Mouse (Mus musculus) bone marrow, adult 2 months (tissue): ENCODE data around the gene Rbm25. TPM values are rescaled to one million over a fixed set of nuclear protein-coding genes. Genes with fewer than 3 reads are reported as not detected.
A peak's percentile ranks its signal among the peaks of the same experiment; 100 is the strongest.

Experiments
- H3K27ac ChIP-seq: fragments of 200-500 bp; 2 replicates; pipeline ENCODE4 v1.5.1; 2012; ENCODE audit warnings: low read depth, mild to moderate bottlenecking, control low read depth, inconsistent platforms, low read length; ENCODE audit not compliant: control insufficient read depth, poor library complexity, insufficient read depth
- H3K4me1 ChIP-seq: fragments of 200-500 bp; 2 replicates; pipeline ENCODE4 v1.6.1; 2011; ENCODE audit warnings: low read length; ENCODE audit not compliant: control insufficient read depth, insufficient read depth
- H3K4me3 ChIP-seq: fragments of 200-500 bp; replicated peaks from 2 replicates; pipeline ENCODE3; 2011; ENCODE audit warnings: mild to moderate bottlenecking, low read depth, low read length, control low read depth; ENCODE audit not compliant: control insufficient read depth
- CTCF ChIP-seq: fragments of 200-500 bp; IDR thresholded peaks from 2 replicates; pipeline ENCODE4 v1.5.1; 2011; ENCODE audit warnings: low read length, control low read depth; ENCODE audit not compliant: control insufficient read depth, insufficient read depth
- POLR2A ChIP-seq: fragments of 200-500 bp; IDR thresholded peaks from 2 replicates; pipeline ENCODE4 v1.6.1; 2011; ENCODE audit warnings: low read depth, mild to moderate bottlenecking, control low read depth, low read length, borderline replicate concordance; ENCODE audit not compliant: control insufficient read depth
- WGBS: fragments of 180-500 bp; shearing (Covaris S2); methylation state at CpG from one replicate; pipeline ENCODE4 v1.1.7; 2018; 5-methylcytosine and 5-hydroxymethylcytosine counted together
- polyA plus RNA-seq: library from polyadenylated mRNA; stranded (reverse); fragments of >200 nt; gene quantifications from 2 replicates; pipeline ENCODE4 v1.2.4, GENCODE M21; 2011; ENCODE audit warnings: low replicate concordance; ENCODE audit not compliant: missing spikeins, insufficient read depth, insufficient read length

Rbm25 gene
- polyA plus RNA-seq, 1 experiment = 182 TPM

DNA sequence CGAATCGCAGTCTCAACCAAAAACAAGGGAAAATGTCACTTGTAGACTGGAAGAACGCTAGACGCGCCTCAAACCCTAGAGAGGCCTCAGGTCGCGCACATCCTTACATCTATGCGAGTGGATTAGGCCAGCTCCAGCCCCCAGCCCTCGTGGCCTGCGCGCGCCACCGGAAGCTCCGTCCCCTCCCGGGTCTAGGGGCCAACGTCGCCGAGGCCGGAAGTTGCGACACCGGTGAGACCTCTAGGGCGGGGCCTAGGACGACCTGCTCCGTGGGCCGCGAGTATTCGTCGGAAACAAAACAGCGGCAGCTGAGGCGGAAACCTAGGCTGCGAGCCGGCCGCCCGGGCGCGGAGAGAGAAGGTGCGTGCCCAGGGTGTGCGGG lies 56.9 kb downstream of the Rbm25 start, which contains the start of gene Psen1:
Gene Psen1 (plus strand): TSS at position 219 of the 382 bp plus-strand sequence.
- peak within 1 kb of the TSS; percentile 94 for H3K27ac ChIP-seq
- TF ChIP-seq CTCF = no peak
- TF ChIP-seq POLR2A = peak; percentile 90; the same call in 1 of the 2 replicates
- peak within 1 kb of the TSS; percentile 88 for H3K4me3 ChIP-seq
- WGBS = under 1% methylated on average over 38 of the region's 38 CpGs
- H3K4me1 ChIP-seq = no peaks in the 10 kb centered on the region; the same call in none of the 2 replicates

DNA sequence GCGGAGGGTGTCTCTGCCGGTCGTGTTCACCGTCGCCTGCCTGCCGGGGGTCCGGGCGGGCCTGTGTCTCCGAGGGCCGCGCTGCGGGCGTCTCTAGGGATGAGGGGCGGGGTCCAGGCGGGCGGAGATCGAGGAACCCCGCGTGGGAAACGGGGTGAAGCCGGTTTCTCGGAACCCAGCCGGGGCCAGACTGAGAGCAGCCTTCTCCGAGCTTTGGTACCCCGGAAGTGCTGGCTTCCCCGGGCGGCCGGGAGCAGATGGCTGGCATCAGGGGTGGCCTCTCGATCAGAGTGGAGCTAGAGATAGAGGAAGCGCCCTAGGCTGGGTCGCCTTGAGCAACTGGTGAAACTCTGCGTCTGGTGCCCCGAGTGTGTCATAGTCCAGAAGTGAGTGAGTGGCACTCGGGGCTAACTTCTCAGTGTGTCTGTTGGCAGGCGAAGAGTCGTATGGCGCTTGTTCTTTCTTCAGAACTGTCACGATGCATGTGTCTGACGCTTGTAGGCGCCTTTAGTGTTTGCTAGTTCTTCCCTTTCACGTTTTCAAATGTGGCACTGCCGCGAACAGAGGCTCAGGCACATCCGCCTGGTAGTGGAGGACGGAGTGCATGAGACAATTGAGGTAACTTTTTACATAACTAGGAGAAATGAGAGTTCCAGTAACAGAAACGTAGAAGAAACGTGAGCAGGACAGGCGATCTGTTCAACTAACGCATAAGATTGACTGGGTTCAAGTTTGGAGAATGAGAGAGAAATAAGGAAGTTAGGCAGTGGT lies 57.5 kb downstream of the Rbm25 start:
- Histone ChIP-seq H3K4me3 (peak overlapping the region; percentile 88), H3K4me1 (no peaks in the 10 kb centered on the region; the same call in none of the 2 replicates), H3K27ac (peak overlapping the region; percentile 94)
- TF ChIP-seq POLR2A (no peak), CTCF (no peak)
- 1% methylated on average over 49 of the region's 49 CpGs for WGBS

DNA sequence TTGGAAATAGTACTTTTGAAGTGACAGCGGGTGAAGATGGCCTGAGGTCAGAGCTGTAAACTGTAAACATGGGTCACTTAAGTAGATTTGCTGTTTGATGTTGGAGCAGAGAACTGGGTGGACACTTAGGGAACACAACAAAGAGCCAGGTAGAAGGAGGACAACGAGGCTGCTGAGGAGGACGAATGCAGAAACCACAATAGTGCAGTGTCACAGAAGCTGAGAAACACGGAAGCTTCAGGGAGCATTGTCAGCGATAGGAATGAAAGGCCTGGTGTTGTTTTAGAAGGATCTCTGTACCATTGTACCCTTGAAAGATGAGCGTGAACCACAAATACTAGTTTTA lies 58.0 kb downstream of the Rbm25 start:
- TF ChIP-seq CTCF (no peak), POLR2A (no peak)
- no peaks in the 10 kb centered on the region; the same call in none of the 2 replicates for H3K4me1 ChIP-seq
- peak overlapping the region; percentile 88 for H3K4me3 ChIP-seq
- 1% methylated on average over 6 of the region's 6 CpGs for WGBS
- peak overlapping the region; percentile 94 for H3K27ac ChIP-seq

DNA sequence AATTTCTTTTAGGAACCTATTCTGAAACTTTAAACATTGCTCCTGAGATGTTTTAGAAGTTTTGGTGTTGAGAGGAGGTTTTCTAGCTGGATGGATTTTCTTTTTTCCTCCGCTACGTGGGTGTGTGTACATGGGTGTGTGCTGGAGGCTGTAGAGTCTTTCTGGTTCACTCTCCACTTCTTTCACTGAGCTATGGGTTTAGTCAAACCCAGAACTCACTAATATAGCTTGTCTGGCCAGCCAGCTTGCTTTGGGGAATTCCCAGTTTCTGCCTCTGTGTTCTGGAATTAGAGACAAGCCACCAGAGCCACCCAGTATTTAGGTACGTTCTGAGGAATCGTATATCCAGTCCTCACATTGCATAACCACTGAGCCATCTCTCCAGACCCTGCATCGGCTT lies 63.0 kb downstream of the Rbm25 start:
- H3K4me1 ChIP-seq = no peaks in the 10 kb centered on the region; the same call in none of the 2 replicates
- WGBS = 83% methylated on average over 5 of the region's 5 CpGs

DNA sequence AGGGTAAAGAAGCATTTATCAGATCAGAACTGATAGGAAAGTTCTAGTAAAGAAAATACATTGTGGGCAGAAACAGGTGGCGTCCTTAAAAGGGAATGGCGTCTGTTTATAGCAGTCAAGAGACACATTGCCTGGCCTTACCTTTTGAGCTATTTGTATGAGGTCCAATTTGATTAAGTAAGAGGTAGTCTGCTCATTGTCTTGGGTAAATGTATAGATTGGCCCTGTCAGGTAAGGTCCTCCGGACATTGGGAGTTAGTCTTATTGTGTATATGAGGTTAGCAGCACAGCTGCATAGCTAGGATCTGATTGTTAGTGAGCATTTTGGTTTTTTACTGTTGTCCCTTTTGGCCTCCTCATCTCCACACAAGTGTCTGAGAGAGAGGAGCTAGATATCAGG lies 63.6 kb downstream of the Rbm25 start:
- TF ChIP-seq CTCF (no peak), POLR2A (no peak)
- Histone ChIP-seq H3K27ac (no peak overlapping the region), H3K4me3 (no peak overlapping the region), H3K4me1 (no peaks in the 10 kb centered on the region; the same call in none of the 2 replicates)
- 90% methylated on average over 3 of the region's 3 CpGs for WGBS

More for the DNA sequence above, 63.0 kb downstream of the Rbm25 start:
- Histone ChIP-seq H3K4me3 (no peak overlapping the region), H3K27ac (no peak overlapping the region)
- no peak for TF ChIP-seq POLR2A
- TF ChIP-seq CTCF = no peak

DNA sequence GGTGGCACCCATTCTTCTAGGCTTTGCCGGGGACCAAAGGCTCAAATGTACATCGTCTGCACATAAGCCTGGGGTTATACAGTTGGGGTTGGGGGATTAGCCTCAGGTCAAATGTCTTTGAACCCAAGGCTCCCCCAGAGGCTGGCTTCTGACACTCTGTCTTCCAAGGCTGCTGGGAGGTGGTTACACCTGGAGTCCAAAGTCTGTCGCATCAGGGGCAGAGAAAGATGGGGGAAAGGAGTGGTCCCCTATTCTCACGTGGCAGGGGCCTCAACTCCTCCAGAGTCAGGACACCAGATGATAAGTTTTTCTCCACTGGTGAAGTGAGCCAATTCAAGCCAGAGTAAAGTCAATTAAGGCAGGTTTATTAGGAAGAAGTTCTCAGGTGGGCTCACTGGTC lies 67.6 kb downstream of the Rbm25 start:
- Histone ChIP-seq H3K4me1 (no peaks in the 10 kb centered on the region; the same call in 1 of the 2 replicates), H3K27ac (no peak overlapping the region), H3K4me3 (no peak overlapping the region)
- 90% methylated on average over 4 of the region's 4 CpGs for WGBS
- TF ChIP-seq POLR2A = no peak
- no peak for TF ChIP-seq CTCF

DNA sequence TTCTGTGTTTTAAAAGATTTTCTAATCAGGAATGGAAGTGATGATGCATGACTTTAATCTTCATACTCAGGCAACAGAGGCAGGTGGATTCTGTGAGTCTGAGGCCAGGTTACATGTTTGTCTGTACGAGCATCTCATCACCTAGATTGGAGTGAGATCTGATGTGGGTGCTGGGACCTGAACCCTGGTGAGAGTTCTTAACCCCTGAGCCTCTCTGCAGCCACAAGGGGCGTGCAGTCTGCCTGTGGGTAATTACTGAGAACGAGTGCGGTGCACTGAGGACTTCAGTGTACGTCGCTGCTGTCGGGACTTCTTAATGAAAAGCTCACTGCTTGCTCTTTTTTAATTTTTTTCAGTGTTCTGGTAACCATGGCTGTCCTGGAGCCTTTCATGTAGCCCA lies 70.6 kb downstream of the Rbm25 start:
- H3K4me3 ChIP-seq = no peak overlapping the region
- no peak overlapping the region for H3K27ac ChIP-seq
- no peaks in the 10 kb centered on the region; the same call in 1 of the 2 replicates for H3K4me1 ChIP-seq
- TF ChIP-seq CTCF = no peak
- no peak for TF ChIP-seq POLR2A
- 93% methylated on average over 7 of the region's 7 CpGs for WGBS

DNA sequence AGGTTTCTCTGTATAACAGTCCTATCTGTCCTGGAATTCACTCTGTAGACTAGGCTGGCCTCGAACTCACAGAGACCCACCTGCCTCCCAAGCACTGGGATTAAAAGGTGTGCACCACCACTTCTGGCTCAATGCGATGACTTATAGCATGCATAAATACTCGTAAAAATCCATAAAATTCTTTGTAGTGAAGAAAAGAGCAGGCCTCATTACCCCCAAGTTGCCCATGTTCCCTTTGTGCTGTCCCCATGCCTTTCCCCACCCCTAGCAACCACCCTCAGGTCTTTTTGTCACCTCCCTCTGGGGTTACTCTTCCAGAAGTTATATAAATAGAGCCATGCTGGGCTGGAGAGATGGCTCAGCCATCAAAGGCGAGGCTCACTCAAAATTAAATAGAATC lies 71.8 kb downstream of the Rbm25 start:
- no peak overlapping the region for H3K4me3 ChIP-seq
- WGBS = 82% methylated on average over 4 of the region's 4 CpGs
- TF ChIP-seq CTCF = no peak
- TF ChIP-seq POLR2A = no peak
- H3K27ac ChIP-seq = no peak overlapping the region
- H3K4me1 ChIP-seq = no peaks in the 10 kb centered on the region; the same call in 1 of the 2 replicates

DNA sequence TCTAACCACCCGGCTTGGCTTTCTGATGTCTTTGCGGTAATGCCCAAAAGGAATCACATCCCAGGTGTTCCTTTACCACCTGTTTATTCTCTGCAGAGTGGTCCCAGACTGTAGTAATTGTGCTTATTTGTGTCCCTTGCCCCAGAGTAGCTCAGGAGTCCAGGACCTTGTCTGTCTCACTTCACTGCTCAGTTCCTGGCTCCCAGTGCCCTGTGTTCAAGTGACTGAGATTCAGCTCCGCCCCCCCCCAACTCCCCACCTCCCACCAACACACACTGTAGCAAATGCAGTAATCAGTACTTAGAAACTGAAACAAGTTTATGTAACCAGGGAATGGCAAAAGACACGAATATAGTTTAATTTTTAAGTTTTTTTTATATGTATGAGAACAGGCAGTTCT lies 75.9 kb downstream of the Rbm25 start:
- Histone ChIP-seq H3K4me3 (no peak overlapping the region), H3K27ac (no peak overlapping the region), H3K4me1 (no peaks in the 10 kb centered on the region; the same call in 1 of the 2 replicates)
- WGBS = 89% methylated on average over 4 of the region's 4 CpGs
- no peak for TF ChIP-seq CTCF
- no peak for TF ChIP-seq POLR2A
